Mouse (Mus musculus): ENCODE data around the gene Pfn3.
A peak's percentile ranks its signal among the peaks of the same experiment; 100 is the strongest.

DNA sequence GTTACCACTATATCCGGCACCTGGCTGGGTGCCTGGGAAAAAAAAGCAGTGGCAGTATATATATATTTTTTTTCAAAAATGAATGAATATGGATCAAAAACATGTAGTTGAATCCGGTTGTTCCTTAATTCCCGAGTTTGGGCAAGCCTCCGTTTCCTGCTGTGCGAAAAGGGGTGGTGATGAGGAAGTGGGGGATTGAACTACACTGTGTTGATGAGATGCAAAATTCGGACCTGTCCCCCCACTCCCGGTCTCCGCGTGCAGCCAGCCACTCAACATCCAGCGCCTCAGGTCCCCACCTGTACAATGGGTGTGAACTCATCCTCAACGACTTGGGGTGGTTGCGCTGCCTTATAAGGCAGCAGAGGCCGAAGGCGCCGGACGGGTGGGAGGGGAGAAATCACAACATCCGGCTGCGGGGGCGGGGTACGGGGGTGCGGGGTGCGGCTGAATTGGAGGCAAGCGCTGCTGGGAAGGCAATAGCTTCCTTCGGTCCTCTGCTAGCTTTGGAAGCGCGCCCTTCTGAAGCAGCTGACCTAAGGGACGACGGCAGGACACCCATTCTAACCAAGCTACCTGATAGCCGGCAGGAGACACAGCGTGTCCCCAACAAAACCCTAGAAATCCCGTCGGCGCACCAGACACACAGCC, 29.4 kb upstream of the Pfn3 start:
- TF ChIP-seq CTCF (IDR thresholded peaks at IDR 0.05; ENCODE audit: borderline replicate concordance, insufficient read depth, low read length) (no peak), POLR2A (IDR thresholded peaks at IDR 0.05; ENCODE audit: low read depth, low read length) (peak; percentile 61)
